Mouse (Mus musculus) forebrain, postnatal 0 days (tissue): Measurements from ENCODE around the gene Adgrl1. TPM values are rescaled to one million over a fixed set of nuclear protein-coding genes. Genes with fewer than 3 reads are reported as not detected.

Experiments
- ATAC-seq: fragments of 200-750 bp; cut with Nextera tagmentation; 2 replicates; pipeline ENCODE4 v1.8.0; 2017; ENCODE audit warnings: mild to moderate bottlenecking, moderate library complexity
- DNase-seq: peaks from one replicate; pipeline ENCODE4 v3.0.0-alpha.2; 2015
- H3K27ac ChIP-seq: fragments of 300-500 bp; sonication (generic); 2 replicates; pipeline ENCODE4 v1.5.1; 2014; ENCODE audit warnings: low read depth, mild to moderate bottlenecking, antibody characterized with exemption, low read length, moderate library complexity, mixed read lengths
- H3K27me3 ChIP-seq: fragments of 300-500 bp; sonication (generic); 2 replicates; pipeline ENCODE4 v1.6.1; 2014; ENCODE audit warnings: mild to moderate bottlenecking, low read length, mixed read lengths; ENCODE audit not compliant: insufficient read depth
- H3K36me3 ChIP-seq: fragments of 300-500 bp; sonication (generic); 2 replicates; pipeline ENCODE4 v1.6.1; 2014; ENCODE audit warnings: mild to moderate bottlenecking, moderate library complexity; ENCODE audit not compliant: insufficient read depth
- H3K4me1 ChIP-seq: fragments of 300-500 bp; sonication (generic); 2 replicates; pipeline ENCODE4 v1.6.1; 2014; ENCODE audit warnings: antibody characterized with exemption; ENCODE audit not compliant: insufficient read depth
- H3K4me2 ChIP-seq: fragments of 300-500 bp; sonication (generic); 2 replicates; pipeline ENCODE4 v1.6.1; 2014; ENCODE audit warnings: low read depth, mild to moderate bottlenecking, moderate library complexity
- H3K4me3 ChIP-seq: fragments of 300-500 bp; sonication (generic); 2 replicates; pipeline ENCODE4 v1.5.1; 2014; ENCODE audit warnings: low read depth, low read length, mixed read lengths
- H3K9ac ChIP-seq: fragments of 300-500 bp; sonication (generic); 2 replicates; pipeline ENCODE4 v1.6.1; 2014; ENCODE audit warnings: mild to moderate bottlenecking
- H3K9me3 ChIP-seq: fragments of 300-500 bp; sonication (generic); 2 replicates; pipeline ENCODE4 v1.6.1; 2016; ENCODE audit warnings: low read length
- CTCF ChIP-seq: sonication (generic); IDR thresholded peaks from 2 replicates; pipeline ENCODE4 v1.5.1; 2016; ENCODE audit warnings: antibody characterized with exemption, control low read depth, low read depth
- WGBS: fragments of 180-500 bp; shearing (Covaris S2); extraction: QIAGEN DNeasy Blood & Tissue Kit; methylation state at CpG from one replicate; pipeline ENCODE4 v1.1.7; 2014; 5-methylcytosine and 5-hydroxymethylcytosine counted together
- polyA plus RNA-seq: library from polyadenylated mRNA; unstranded; fragments of >200 nt; fragmentation: Nextera tagmentation; extraction: Ambion mirVana; gene quantifications from 2 replicates; pipeline ENCODE4 v1.2.1, GENCODE M21; 2015
- total RNA-seq: library from RNA; depleted of rRNA; stranded (reverse); fragments of >200 nt; gene quantifications from 2 replicates; pipeline ENCODE4 v1.2.3, GENCODE M21; 2014

Gene Adgrl1
- total and polyA plus RNA-seq, 2 experiments from 2014 or later: 56.5 to 259 TPM

DNA sequence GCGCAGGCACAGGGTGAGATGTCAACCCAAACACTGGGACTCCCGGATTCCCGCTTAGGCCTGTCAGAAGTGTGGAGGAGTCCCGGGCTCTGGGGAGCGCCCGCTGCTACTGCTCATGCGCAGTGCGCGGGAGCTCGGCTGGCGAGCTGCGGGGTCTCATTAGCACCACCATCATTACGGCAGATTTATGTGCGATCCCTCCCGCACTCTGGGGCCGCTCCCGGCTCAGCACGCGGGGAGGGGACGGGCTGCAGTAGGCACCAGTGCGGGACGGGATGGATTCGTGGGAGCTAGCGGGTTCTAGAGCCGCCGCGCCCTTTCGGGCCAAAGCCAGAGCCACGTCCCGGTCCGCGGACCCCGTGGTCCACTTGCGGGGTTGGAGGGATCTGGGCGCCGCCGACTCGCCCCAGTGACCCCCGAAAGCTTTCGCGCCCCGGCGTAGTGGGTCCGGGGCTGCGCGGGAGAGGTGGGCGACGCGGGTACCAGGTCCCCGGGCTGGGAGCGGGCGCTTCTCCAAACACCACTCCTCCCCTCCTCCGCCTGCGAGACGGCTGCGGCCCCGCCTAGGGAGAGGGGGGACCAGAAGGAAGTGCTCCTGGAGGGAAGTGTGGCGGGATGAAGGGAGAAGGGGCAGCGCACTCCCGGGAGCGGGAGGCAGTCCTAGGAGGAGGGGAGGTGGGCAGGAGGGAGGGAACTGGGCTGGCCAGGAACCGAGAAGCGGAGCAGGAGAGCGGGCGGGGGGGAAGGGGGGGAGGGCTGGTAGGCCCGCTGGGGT is 24.8 kb upstream of the Adgrl1 start:
- H3K4me2 ChIP-seq: peak overlapping the region; percentile 88
- H3K9me3 ChIP-seq: no peaks in the 10 kb centered on the region
- H3K27me3 ChIP-seq: no peaks in the 10 kb centered on the region
- peak overlapping the region; percentile 90 for H3K27ac ChIP-seq
- ATAC-seq (peak; percentile 89), DNase-seq (peak; percentile 90)
- peaks cover 11% of the 10 kb centered on the region for H3K4me1 ChIP-seq
- 2% methylated on average over 56 of the region's 66 CpGs for WGBS
- peak overlapping the region; percentile 92 for H3K9ac ChIP-seq
- TF ChIP-seq CTCF: no peak
- no peaks in the 10 kb centered on the region for H3K36me3 ChIP-seq
- H3K4me3 ChIP-seq: peak overlapping the region; percentile 67

DNA sequence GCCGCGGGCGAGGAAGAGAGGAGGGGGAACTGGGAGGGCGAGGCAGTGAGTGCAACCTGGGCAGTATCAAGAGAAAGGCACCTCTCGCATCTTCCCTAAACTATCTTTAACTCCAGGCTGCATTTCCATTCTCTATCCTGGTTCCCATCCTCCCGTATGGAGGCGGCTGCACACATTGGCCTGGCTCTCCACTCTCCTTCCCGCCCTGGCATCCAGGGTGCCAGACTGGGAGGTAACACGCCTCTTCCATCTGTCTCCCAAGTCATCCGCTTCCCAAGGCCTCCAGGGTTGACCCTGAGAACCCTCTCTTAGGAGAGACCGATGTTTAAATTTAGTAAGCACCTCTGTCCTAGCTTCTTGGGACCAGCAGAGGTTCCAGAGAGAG is 24.3 kb upstream of the Adgrl1 start:
- DNase-seq (peak; percentile 62), ATAC-seq (peak; percentile 63)
- H3K4me3 ChIP-seq: peak overlapping the region; percentile 67
- H3K27ac ChIP-seq: peak overlapping the region; percentile 90
- H3K4me1 ChIP-seq: peaks cover 11% of the 10 kb centered on the region
- no peaks in the 10 kb centered on the region for H3K36me3 ChIP-seq
- peak overlapping the region; percentile 92 for H3K9ac ChIP-seq
- H3K4me2 ChIP-seq: peak overlapping the region; percentile 88
- TF ChIP-seq CTCF: no peak
- no peaks in the 10 kb centered on the region for H3K27me3 ChIP-seq
- no peaks in the 10 kb centered on the region for H3K9me3 ChIP-seq
- WGBS: 4% methylated on average over 8 of the region's 11 CpGs

DNA sequence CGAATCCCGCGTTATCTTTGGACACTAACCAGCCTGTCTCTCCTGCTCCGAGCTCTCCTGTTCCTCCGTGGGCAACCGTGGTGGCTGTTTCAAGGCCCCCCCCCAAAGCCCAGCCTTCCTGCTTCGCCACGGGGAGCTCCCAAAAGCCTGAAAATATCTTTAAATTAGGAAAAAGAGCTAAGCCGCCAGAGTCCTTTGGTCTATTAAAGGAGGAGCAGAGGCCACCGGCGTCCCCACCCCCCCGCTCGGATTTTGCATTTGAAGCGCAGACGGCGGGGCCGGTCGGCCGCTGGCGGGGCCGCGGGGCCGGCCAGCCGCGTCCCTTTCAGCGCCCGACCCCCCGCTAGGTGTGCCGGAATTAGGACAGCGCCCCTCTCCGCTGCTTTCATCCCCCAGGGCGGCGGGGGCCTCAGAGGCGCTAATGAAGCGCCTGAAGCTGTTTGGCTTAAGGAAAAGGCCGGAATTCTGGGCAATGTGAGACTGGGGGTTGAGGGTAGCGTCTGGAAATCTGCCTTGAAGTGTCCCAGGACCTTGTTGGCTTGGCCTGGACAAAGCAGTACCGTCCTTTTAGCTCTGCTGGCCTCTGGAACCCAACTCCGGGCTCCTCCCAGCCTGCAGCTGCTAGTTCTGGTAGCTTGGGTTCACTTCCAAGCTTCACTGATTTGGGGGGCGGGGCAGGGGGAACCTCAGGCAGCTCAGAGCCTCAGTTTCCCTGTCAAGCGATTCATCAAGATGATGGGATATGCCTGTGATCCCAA is 23.6 kb upstream of the Adgrl1 start:
- peaks cover 11% of the 10 kb centered on the region for H3K4me1 ChIP-seq
- H3K4me3 ChIP-seq: peak overlapping the region; percentile 67
- H3K9ac ChIP-seq: peak overlapping the region; percentile 92
- H3K27ac ChIP-seq: peak overlapping the region; percentile 90
- peak; percentile 17; the same call in 1 of the 2 replicates for ATAC-seq
- H3K4me2 ChIP-seq: peak overlapping the region; percentile 88
- no peak for TF ChIP-seq CTCF
- no peaks in the 10 kb centered on the region for H3K9me3 ChIP-seq
- 1% methylated on average over 41 of the region's 41 CpGs for WGBS
- H3K27me3 ChIP-seq: no peaks in the 10 kb centered on the region
- DNase-seq: peak; percentile 17
- H3K36me3 ChIP-seq: no peaks in the 10 kb centered on the region

DNA sequence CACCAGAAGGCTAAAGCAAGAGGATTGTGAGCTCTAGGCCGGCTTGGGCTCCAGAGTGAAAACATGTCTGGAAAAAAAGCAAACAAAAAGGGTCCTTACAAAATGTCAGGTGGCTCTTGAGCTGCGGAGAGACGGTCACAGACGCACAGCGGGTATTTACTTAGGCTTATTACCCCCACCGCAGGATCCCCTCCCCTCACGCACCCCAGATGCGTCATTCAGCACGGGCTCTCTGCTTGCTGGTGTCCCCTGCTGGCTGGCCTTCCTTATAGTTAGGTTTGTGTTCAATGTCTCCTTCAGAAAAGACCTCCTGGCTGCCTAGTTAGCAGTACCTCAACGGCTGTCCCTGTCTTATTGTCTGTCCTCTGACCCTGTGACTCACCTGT is 23.1 kb upstream of the Adgrl1 start:
- H3K36me3 ChIP-seq: no peaks in the 10 kb centered on the region
- WGBS: 3% methylated on average over 10 of the region's 10 CpGs
- peak; percentile 56 for TF ChIP-seq CTCF
- H3K9ac ChIP-seq: no peak overlapping the region
- ATAC-seq: no peak
- H3K4me3 ChIP-seq: no peak overlapping the region
- no peaks in the 10 kb centered on the region for H3K9me3 ChIP-seq
- peak overlapping the region; percentile 88 for H3K4me2 ChIP-seq
- no peaks in the 10 kb centered on the region for H3K27me3 ChIP-seq
- H3K27ac ChIP-seq: 0 out of 2 replicates have a peak overlapping the region, but pooled peaks have one; percentile 90
- peaks cover 11% of the 10 kb centered on the region for H3K4me1 ChIP-seq
- peak; percentile 41 for DNase-seq

DNA sequence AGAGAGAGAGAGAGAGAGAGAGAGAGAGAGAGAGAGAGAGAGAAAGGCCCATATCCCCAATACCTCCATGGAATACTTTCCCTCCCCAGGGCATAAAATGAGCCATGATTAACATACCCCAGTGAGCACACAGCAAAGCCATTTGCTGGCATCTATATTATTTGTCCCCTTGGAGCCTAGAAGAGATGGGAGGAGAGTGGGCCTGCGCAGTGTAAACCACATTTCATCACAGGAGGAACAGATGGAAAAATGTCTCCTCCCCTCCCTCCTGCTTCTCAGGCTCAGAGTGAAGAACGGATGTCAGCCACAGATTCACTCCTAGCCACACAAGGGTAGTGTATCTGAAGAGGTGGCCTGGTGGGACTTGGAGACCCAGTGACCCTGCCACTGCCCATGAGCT is 11.5 kb upstream of the Adgrl1 start:
- WGBS: 50% methylated on average over 2 of the region's 2 CpGs
- no peak for TF ChIP-seq CTCF
- H3K4me3 ChIP-seq: no peak overlapping the region
- no peaks in the 10 kb centered on the region for H3K36me3 ChIP-seq
- peak; percentile 47 for DNase-seq
- ATAC-seq: peak; percentile 79
- H3K4me2 ChIP-seq: no peak overlapping the region
- H3K9me3 ChIP-seq: no peaks in the 10 kb centered on the region
- H3K4me1 ChIP-seq: no peaks in the 10 kb centered on the region
- H3K27ac ChIP-seq: no peak overlapping the region
- H3K9ac ChIP-seq: no peak overlapping the region
- H3K27me3 ChIP-seq: no peaks in the 10 kb centered on the region

DNA sequence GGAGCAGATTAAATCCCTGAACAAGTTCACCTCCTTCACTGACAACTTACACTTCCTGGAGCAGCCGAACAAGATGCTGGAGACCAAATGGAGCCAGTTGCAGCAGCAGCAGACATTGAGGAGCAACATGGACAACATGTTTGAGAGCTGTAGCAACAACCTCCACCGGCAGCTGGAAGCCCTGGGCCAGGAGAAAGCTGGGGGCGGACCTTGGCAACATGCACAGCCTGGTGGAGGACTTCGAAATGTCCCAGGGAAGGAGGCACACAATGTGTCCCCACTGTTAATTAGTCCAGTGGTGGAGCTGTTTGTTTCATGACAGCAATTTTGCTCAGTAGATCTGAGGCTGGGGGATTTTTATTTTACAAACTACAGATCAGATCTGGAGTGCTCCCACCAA is 7.8 kb upstream of the Adgrl1 start:
- Histone ChIP-seq H3K27me3 (no peaks in the 10 kb centered on the region; the same call in 1 of the 2 replicates), H3K9me3 (no peaks in the 10 kb centered on the region), H3K4me2 (no peak overlapping the region), H3K36me3 (no peaks in the 10 kb centered on the region), H3K9ac (no peak overlapping the region), H3K4me1 (0 out of 2 replicates have a peak, but pooled peaks cover 2% of the 10 kb centered on the region), H3K4me3 (no peak overlapping the region), H3K27ac (no peak overlapping the region)
- ATAC-seq: no peak
- DNase-seq: no peak
- peak; percentile 13; the same call in 1 of the 2 replicates for TF ChIP-seq CTCF
- WGBS: 52% methylated on average over 4 of the region's 4 CpGs

DNA sequence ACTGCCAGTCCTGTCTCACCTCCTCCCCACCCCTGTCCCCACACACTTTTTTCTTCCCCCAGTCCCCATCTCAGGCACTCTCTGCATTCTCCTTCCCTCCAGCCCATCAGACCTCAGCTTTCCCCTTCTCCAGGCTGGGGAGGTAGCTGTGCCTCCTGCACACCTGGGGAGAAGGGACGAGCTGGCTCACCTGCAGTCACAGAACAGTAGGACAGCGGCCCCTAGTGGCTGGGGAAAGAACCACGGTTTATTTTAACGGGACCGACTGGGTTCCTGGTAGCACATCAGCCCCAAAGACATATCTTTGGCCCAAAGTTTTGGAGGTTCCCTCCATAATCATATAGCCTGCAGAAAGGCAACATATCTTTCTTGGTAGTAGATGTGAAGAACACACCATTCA is 6.0 kb upstream of the Adgrl1 start:
- H3K4me3 ChIP-seq: no peak overlapping the region
- no peaks in the 10 kb centered on the region for H3K36me3 ChIP-seq
- H3K4me2 ChIP-seq: no peak overlapping the region
- peak; percentile 85 for TF ChIP-seq CTCF
- H3K9me3 ChIP-seq: no peaks in the 10 kb centered on the region
- peaks cover 13% of the 10 kb centered on the region; the same call in 1 of the 2 replicates for H3K4me1 ChIP-seq
- H3K9ac ChIP-seq: no peak overlapping the region
- no peak for ATAC-seq
- WGBS: 1% methylated on average over 5 of the region's 5 CpGs
- H3K27ac ChIP-seq: no peak overlapping the region
- no peaks in the 10 kb centered on the region; the same call in 1 of the 2 replicates for H3K27me3 ChIP-seq
- peak; percentile 70 for DNase-seq
